Mouse (Mus musculus) lung, adult 2 months (tissue): ENCODE measurements around the gene Hoxc12.

ENCODE experiments used
- CTCF ChIP-seq: fragments of 200-500 bp; IDR thresholded peaks from 2 replicates; pipeline ENCODE4 v1.5.1; 2011; ENCODE audit warnings: mild to moderate bottlenecking, low read length, control low read depth; ENCODE audit not compliant: insufficient read depth
- POLR2A ChIP-seq: fragments of 200-500 bp; IDR thresholded peaks from 2 replicates; pipeline ENCODE4 v1.6.1; 2011; ENCODE audit warnings: low read depth, mild to moderate bottlenecking, control low read depth, low read length, borderline replicate concordance; ENCODE audit errors: extremely low read depth

DNA sequence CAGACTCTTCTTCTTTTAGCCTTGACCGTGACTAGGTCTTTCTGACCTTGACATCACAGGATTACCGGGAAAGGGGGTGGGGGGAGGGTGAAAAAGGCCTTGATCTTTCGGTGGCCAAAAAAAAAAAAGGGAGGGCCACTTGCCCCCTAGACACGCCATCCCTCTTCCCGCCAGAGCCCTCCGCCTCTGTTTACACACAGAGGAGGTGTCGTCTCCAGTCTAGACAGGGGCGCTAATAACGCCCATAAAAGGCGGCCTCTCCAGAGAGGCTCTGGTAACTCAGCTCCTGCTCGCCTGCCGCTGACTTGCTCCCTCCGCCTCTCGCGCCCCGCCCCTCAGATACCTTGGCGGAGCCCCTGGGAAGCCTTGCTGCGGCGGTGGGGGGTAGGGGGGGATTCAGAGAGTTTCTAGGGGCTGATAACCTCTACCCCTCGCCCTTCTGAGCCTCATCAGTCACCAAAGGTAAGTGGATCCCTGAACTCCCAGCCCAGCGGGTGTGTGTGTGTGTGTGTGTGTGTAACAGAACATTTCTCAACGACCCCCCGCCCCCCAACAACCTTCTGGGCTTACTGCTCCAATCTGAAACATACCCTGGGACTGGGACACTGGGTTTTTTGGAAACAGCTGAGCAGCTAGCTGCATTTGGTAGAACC lies 4.7 kb upstream of the Hoxc12 start:
- TF ChIP-seq CTCF (no peak), POLR2A (no peak)
